Mouse (Mus musculus) adrenal gland, postnatal 0 days (tissue): ENCODE results near the gene Capn13. TPM values are rescaled to one million over a fixed set of nuclear protein-coding genes. Genes with fewer than 3 reads are reported as not detected.

Source experiments
- polyA plus RNA-seq: library from polyadenylated mRNA; unstranded; fragments of >200 nt; fragmentation: Nextera tagmentation; extraction: Ambion mirVana; gene quantifications from 2 replicates; pipeline ENCODE4 v1.2.1, GENCODE M21; 2015

The Capn13 gene
- not detected in 2 replicates for polyA plus RNA-seq

DNA sequence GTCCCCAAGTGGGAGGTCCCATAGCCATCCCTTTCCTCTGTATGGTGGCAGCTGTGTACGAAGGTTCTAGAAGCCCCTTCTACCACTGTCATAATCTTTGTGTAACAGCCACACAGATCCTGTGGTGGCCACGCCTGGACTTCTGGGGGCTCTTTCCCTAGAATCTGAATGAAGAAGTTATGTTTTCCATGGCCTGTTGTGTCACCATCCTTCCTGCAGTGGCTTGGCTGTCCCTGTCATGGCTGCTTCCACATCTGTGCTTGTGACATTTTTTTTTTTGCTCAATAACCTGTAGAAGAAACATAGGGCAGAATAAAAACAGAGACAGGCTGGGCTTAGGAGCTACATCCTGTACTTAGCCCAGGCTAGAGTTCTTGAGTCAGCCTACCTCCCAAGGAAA is at the start of gene Capn13:
Capn13 (minus strand) TSS at position 5 of the 400 bp plus-strand sequence.

